Mouse (Mus musculus): ENCODE data around the gene Eef1akmt3. TPM values are rescaled to one million over a fixed set of nuclear protein-coding genes. Genes with fewer than 3 reads are reported as not detected.

Gene Eef1akmt3
- total and polyA plus RNA-seq, 2 experiments from 2014 or later: 0.19 to 0.31 TPM

DNA sequence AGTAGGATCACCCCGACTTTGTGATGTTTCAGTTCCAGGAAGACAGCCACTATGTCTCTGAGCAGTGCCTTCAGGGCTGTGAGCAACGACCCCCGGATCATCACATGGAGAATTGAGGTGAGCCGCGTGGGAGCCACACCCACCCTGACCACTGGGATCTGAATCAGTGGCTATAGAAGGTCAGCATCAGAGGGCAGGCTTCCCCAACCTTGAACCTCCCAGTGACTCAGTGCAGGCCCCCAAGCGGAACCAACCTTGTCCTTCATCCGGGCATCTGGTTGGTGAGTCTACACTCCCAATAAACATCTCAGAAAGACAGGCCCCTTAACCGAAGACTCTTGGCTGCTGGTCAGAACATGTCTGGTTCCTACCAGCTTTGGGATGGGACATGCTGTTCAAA lies 38.0 kb downstream of the Eef1akmt3 start:
- H3K27ac ChIP-seq: no peak overlapping the region
- WGBS: 84% methylated on average over 8 of the region's 8 CpGs

DNA sequence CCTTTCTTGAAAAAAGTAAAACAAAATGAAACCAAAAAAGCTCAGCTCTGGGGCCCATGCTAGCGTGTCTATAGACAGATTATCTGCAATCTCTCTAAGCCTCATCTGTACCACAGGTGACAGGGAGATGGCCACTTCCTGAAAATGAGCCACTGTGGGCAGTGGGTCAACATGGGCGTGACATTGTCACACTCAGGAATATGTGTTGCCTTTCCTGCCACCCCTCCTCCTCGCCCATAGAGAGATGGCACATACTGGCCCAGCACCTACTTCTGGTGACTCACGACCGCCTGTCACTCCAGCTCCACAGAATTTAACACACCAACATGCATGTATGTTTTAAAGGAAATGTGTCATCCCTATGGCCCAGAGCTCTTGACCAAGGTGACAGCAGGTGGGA lies 38.5 kb downstream of the Eef1akmt3 start:
- TF ChIP-seq CTCF (IDR thresholded peaks at IDR 0.05; ENCODE audit: low read depth): no peak
- no peaks in the 10 kb centered on the region for H3K27me3 ChIP-seq (ENCODE audit: insufficient read depth, low read length)
- peaks cover 5% of the 10 kb centered on the region for H3K36me3 ChIP-seq (ENCODE audit: insufficient read depth, low read length)
- H3K9ac ChIP-seq (replicated peaks; ENCODE audit: low read length): no peak overlapping the region
- DNase-seq (ENCODE audit: low spot score): no peak
- H3K4me3 ChIP-seq (ENCODE audit: low read length): no peak overlapping the region
- H3K4me2 ChIP-seq (ENCODE audit: low read depth, low read length): no peak overlapping the region
- H3K27ac ChIP-seq: no peak overlapping the region
- H3K4me1 ChIP-seq (ENCODE audit: insufficient read depth, low read length): no peaks in the 10 kb centered on the region
- WGBS: 93% methylated on average over 5 of the region's 5 CpGs
- no peaks in the 10 kb centered on the region for H3K9me3 ChIP-seq (ENCODE audit: low read length)
- no peak for ATAC-seq

More for the DNA sequence above, 38.0 kb downstream of the Eef1akmt3 start:
- no peak for TF ChIP-seq CTCF (IDR thresholded peaks at IDR 0.05; ENCODE audit: low read depth)
- Histone ChIP-seq H3K36me3 (ENCODE audit: insufficient read depth, low read length) (no peaks in the 10 kb centered on the region; the same call in 1 of the 2 replicates), H3K9me3 (ENCODE audit: low read length) (no peaks in the 10 kb centered on the region), H3K4me1 (ENCODE audit: insufficient read depth, low read length) (no peaks in the 10 kb centered on the region), H3K27me3 (ENCODE audit: insufficient read depth, low read length) (no peaks in the 10 kb centered on the region), H3K4me3 (ENCODE audit: low read length) (no peak overlapping the region), H3K9ac (replicated peaks; ENCODE audit: low read length) (no peak overlapping the region), H3K4me2 (ENCODE audit: low read depth, low read length) (no peak overlapping the region)
- ATAC-seq (no peak), DNase-seq (ENCODE audit: low spot score) (no peak)

DNA sequence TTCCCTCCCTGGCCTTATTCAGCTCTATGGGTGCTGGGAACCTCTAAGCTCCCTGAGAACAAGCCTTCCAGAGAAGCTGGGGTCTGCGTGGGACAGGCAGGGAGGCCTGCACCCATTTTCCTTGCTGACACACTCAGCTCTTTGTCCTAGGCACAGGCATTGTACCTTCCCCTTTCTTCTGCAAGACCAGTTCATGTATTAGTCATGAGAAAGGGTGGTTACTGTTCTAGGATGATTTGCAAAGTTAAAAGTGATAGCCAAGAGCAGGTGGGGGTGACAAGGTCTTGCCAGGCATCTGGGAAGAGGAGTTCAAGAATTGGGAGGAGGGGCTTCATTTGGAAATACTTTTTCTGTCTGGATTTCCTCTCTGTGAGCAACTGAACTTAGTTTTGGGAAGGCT lies 39.3 kb downstream of the Eef1akmt3 start:
- Histone ChIP-seq H3K27me3 (ENCODE audit: insufficient read depth, low read length) (no peaks in the 10 kb centered on the region), H3K9ac (replicated peaks; ENCODE audit: low read length) (no peak overlapping the region), H3K4me3 (ENCODE audit: low read length) (no peak overlapping the region), H3K9me3 (ENCODE audit: low read length) (no peaks in the 10 kb centered on the region), H3K4me2 (ENCODE audit: low read depth, low read length) (no peak overlapping the region), H3K4me1 (ENCODE audit: insufficient read depth, low read length) (no peaks in the 10 kb centered on the region), H3K36me3 (ENCODE audit: insufficient read depth, low read length) (peaks cover 12% of the 10 kb centered on the region), H3K27ac (no peak overlapping the region)
- DNase-seq (ENCODE audit: low spot score) (no peak), ATAC-seq (no peak)
- no peak for TF ChIP-seq CTCF (IDR thresholded peaks at IDR 0.05; ENCODE audit: low read depth)
- 65% methylated on average over 1 of the region's 1 CpGs for WGBS

DNA sequence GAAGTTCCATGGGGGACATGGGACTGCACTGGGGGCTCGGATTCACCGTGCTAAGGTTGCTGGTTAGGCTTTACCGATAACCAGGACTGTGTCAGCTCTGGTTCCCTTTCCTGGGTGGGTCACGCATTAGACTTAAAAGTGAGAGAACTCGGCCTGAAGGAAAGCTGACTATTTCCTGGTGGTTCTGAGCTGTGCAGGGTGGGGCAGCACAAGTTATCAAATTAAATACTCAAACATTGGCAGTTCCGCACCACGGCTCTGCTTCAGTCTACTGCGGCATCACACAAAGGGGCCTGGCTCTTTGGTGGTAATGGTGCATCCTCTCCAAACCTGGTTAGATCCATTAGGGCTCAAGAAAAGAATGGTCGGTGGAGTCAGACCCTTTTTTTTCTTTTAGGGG lies 40.0 kb downstream of the Eef1akmt3 start:
- peaks cover 12% of the 10 kb centered on the region for H3K36me3 ChIP-seq (ENCODE audit: insufficient read depth, low read length)
- H3K4me2 ChIP-seq (ENCODE audit: low read depth, low read length): no peak overlapping the region
- no peak for TF ChIP-seq CTCF (IDR thresholded peaks at IDR 0.05; ENCODE audit: low read depth)
- ATAC-seq: no peak
- no peaks in the 10 kb centered on the region for H3K4me1 ChIP-seq (ENCODE audit: insufficient read depth, low read length)
- no peak overlapping the region for H3K27ac ChIP-seq
- H3K27me3 ChIP-seq (ENCODE audit: insufficient read depth, low read length): no peaks in the 10 kb centered on the region
- WGBS: 84% methylated on average over 9 of the region's 9 CpGs
- H3K9ac ChIP-seq (replicated peaks; ENCODE audit: low read length): no peak overlapping the region
- H3K9me3 ChIP-seq (ENCODE audit: low read length): no peaks in the 10 kb centered on the region
- DNase-seq (ENCODE audit: low spot score): no peak
- H3K4me3 ChIP-seq (ENCODE audit: low read length): no peak overlapping the region

DNA sequence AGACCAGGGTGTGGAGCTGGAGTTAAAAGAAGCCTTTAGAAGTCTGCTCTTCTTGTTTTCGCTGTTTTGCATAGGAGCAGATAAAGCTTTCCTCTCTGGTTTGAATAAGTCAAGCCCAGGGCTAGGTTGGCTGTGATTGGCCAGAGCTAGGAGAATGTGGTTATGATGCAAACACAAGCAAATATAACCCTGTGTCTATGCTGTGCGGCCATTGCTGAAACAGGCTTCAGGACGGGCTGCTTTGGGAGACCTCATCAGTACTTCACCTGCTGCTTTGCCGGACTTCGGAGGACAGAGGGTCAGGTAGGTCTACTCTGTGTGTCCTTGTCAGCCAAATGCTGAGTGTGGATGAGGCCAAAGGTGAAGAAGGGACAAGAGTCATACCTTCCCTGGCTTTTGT lies 40.8 kb downstream of the Eef1akmt3 start, which contains the start of gene Avil:
Gene Avil (plus strand): TSS at position 181 of the 400 bp plus-strand sequence.
- no peaks in the 10 kb centered on the region for H3K9me3 ChIP-seq (ENCODE audit: low read length)
- H3K9ac ChIP-seq (replicated peaks; ENCODE audit: low read length): no peak within 1 kb of the TSS
- H3K27me3 ChIP-seq (ENCODE audit: insufficient read depth, low read length): no peaks in the 10 kb centered on the region
- TF ChIP-seq CTCF (IDR thresholded peaks at IDR 0.05; ENCODE audit: low read depth): no peak
- DNase-seq (ENCODE audit: low spot score) (no peak), ATAC-seq (no peak)
- H3K27ac ChIP-seq: no peak within 1 kb of the TSS
- no peak within 1 kb of the TSS for H3K4me2 ChIP-seq (ENCODE audit: low read depth, low read length)
- 92% methylated on average over 5 of the region's 5 CpGs for WGBS
- H3K4me1 ChIP-seq (ENCODE audit: insufficient read depth, low read length): no peaks in the 10 kb centered on the region
- peaks cover 12% of the 10 kb centered on the region for H3K36me3 ChIP-seq (ENCODE audit: insufficient read depth, low read length)
- no peak within 1 kb of the TSS for H3K4me3 ChIP-seq (ENCODE audit: low read length)

DNA sequence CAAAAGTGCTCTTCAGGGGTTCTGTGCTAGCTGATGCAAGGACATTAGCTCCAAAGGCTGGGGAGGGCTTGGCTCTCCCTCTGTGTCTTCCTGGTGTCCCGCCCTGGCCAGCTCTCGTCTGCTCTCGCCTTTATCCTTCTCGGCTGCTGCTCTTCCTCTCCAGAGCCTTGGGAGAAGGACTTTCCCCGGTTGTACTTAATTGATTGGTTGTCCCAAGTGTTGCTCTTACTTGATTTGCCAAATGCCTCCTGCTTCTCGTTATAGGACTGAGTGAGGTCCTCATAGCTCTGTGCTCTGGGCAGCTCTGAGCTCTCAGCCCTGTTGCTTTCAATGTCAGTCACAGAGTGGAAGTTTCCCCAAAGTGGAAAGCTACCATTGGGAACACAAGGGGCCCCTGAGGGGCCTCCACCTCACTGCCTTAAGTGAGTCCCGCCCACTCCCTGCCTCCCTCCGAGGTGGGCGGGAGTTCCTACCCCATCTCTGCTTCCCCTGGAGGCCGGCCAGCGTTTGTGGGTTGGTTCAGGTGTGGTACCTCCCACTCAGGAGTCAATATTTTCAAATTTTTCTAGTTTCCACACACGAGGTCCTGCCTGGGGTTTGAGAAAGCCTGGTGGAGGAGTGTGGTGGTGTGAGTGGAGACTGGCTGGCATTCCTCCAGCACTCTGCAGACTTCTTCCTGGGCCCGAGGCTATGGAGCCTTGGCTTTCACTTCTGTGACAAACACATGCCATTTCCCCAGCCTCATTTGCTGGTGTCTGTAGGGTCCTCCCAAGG lies 43.8 kb downstream of the Eef1akmt3 start:
- 0 out of 2 replicates have a peak, but pooled peaks have one; percentile 24 for ATAC-seq
- peaks cover 39% of the 10 kb centered on the region for H3K36me3 ChIP-seq (ENCODE audit: insufficient read depth, low read length)
- DNase-seq (ENCODE audit: low spot score): no peak

DNA sequence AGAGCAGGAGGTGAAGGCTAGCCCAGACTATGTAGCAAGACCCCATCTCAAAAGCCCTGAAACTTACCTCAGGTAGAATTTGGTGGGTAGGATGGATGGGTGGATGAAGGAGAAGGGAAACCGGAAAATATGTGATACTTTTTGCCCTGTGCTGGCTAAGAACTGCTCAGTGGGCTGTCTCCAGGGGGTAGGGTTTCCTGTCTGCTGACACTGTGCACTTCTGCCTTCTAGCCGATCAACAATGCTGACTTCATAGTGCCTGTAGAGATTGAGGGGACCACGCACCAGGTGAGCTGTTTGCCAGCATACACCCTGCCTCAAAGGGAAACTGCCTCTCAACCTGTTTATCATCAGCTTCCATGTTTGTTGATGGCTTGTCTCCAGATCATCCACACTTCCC lies 47.7 kb downstream of the Eef1akmt3 start:
- no peak for TF ChIP-seq CTCF (IDR thresholded peaks at IDR 0.05; ENCODE audit: low read depth)
- no peak for DNase-seq (ENCODE audit: low spot score)

More for the DNA sequence above, 43.8 kb downstream of the Eef1akmt3 start:
- WGBS: 69% methylated on average over 13 of the region's 13 CpGs
- H3K4me1 ChIP-seq (ENCODE audit: insufficient read depth, low read length): no peaks in the 10 kb centered on the region
- no peak overlapping the region for H3K4me3 ChIP-seq (ENCODE audit: low read length)
- H3K27me3 ChIP-seq (ENCODE audit: insufficient read depth, low read length): no peaks in the 10 kb centered on the region
- TF ChIP-seq CTCF (IDR thresholded peaks at IDR 0.05; ENCODE audit: low read depth): no peak
- no peak overlapping the region for H3K4me2 ChIP-seq (ENCODE audit: low read depth, low read length)
- H3K9ac ChIP-seq (replicated peaks; ENCODE audit: low read length): no peak overlapping the region
- no peak overlapping the region for H3K27ac ChIP-seq
- no peaks in the 10 kb centered on the region for H3K9me3 ChIP-seq (ENCODE audit: low read length)

More for the DNA sequence above, 47.7 kb downstream of the Eef1akmt3 start:
- Histone ChIP-seq H3K9me3 (ENCODE audit: low read length) (no peaks in the 10 kb centered on the region), H3K36me3 (ENCODE audit: insufficient read depth, low read length) (peaks cover 41% of the 10 kb centered on the region), H3K4me3 (ENCODE audit: low read length) (no peak overlapping the region), H3K4me1 (ENCODE audit: insufficient read depth, low read length) (no peaks in the 10 kb centered on the region), H3K9ac (replicated peaks; ENCODE audit: low read length) (no peak overlapping the region), H3K27ac (no peak overlapping the region), H3K4me2 (ENCODE audit: low read depth, low read length) (no peak overlapping the region), H3K27me3 (ENCODE audit: insufficient read depth, low read length) (no peaks in the 10 kb centered on the region)
- ATAC-seq: no peak
- WGBS: 89% methylated on average over 3 of the region's 3 CpGs
